Mouse (Mus musculus) NIH3T3 (cell line): ENCODE measurements around the gene Cops7a.
A peak's percentile ranks its signal among the peaks of the same experiment; 100 is the strongest.

Experiments
- DNase-seq: peaks from one replicate; pipeline ENCODE4 v3.0.0-alpha.2; 2012; ENCODE audit warnings: low read depth

Cops7a gene

GRCm38 (mm10) chr6:124958127-124958526 is 7.2 kb downstream of the Cops7a start:
- DNase-seq: no peak

GRCm38 (mm10) chr6:124955212-124955611 is 10.1 kb downstream of the Cops7a start:
- DNase-seq: no peak

- no peak for DNase-seq
Measured at GRCm38 (mm10) chr6:124953991-124954715, 11.2 kb downstream of the Cops7a start.

DNA sequence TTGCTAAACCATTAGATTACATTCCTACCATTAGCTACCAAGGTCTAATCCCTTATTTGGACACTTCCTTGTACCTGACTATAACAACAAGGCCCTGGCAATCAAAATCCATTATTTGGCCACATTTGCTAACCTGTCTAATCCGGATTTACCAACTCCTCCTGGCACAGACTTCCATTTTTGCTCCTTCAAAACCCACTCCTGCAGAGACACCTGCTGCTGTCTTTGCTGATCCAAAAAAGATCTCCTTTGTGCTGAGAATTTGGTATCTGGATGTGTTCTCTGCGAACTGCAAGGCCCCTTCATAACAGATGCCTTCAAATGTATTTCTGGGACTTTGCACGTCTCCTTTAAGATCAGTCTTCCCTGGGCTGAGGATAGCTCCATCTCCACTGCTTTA is 21.8 kb downstream of the Cops7a start:
- DNase-seq: no peak

GRCm38 (mm10) chr6:124941679-124942078 is 23.7 kb downstream of the Cops7a start:
- DNase-seq: no peak

GRCm38 (mm10) chr6:124938554-124938953 is 26.8 kb downstream of the Cops7a start:
- no peak for DNase-seq

DNA sequence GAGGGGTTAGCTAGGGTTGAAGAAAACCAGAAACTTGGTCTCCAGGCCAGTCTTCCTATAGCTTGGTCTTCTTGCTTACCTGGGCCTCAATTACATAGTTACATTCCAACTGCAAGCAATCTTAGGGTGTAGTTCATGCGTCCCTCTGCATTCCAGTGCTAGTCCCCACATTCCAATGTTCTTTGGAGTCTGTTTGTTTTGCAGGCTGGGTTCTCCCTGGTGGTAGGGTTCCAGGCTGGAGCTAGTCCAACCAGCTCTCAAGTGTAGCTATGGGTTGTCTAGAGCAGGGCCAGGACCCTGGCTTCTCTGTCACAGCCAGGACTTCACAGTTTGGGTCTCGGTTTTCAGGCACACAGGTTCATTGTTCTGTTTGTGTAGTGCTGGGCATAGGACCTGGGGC is 27.8 kb downstream of the Cops7a start:
- DNase-seq: no peak

DNA sequence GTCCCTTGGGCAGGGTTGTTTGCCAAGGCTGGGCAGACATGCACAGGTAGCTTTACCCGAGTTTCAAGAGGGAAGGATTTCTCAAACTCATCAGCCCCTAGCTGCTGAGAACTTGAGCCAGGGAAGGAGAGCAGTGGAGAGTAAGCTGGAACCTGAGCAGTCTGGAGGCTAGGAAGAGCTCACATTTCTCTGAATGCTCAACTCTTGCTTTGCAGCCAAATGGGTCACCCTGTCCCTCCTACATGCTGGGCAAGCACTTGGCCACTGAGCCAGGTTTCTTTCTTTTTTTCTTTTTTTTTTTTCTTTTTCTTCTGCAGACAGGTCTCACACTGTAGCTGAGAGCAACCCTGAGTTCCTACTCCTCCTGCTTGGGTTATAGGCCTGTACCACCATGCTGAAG is 28.7 kb downstream of the Cops7a start:
- DNase-seq: no peak

DNA sequence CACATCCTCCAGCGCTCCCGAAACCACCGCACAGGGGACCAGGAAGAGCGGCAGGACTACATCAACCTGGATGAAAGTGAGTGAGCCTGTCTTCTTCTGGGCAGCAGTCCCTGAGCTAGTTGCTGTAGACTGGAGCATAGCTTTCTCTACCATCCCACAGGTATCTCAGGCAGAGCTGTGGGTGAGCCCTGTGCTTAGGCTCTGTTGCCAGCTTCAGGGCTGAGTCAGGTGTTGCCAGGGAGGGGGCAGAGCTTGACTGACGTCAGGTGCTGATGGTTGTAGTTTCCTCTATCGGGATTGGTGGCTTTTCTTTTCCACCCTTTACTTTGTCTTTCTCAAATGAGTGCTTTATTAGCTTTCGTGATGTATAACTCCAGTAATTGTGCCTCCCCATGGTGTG is 30.7 kb downstream of the Cops7a start:
- no peak for DNase-seq

GRCm38 (mm10) chr6:124933127-124933526 is 32.2 kb downstream of the Cops7a start:
- DNase-seq: no peak

- no peak for DNase-seq
Measured at GRCm38 (mm10) chr6:124932314-124932695, 33.0 kb downstream of the Cops7a start.

GRCm38 (mm10) chr6:124931525-124932313 is 33.6 kb downstream of the Cops7a start:
- DNase-seq: peak; percentile 82

GRCm38 (mm10) chr6:124930754-124931524 is 34.4 kb downstream of the Cops7a start, which contains the start of gene Mlf2:
Mlf2 (plus strand) TSS chr6:124931386.
- peak; percentile 100 for DNase-seq

DNA sequence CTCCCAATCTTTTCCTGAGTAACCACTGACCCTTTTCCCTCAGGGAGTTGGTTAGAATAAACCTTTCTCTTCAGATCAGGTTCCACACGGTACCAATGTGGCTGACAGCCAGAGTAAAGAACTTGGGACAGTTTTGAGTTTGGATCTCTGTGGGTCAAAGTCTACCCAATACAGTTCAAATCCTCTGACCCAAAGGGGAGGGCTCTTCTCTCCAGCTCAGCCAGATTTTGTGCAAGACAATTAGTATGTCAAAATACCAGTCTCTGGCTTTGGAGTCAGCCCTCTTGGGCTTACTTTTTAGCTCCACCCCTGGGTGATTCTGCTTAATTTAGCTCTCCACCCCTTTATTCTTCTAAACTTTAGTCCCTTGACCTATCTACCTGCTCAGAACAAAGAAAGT is 35.1 kb downstream of the Cops7a start:
- peak; percentile 64 for DNase-seq

DNA sequence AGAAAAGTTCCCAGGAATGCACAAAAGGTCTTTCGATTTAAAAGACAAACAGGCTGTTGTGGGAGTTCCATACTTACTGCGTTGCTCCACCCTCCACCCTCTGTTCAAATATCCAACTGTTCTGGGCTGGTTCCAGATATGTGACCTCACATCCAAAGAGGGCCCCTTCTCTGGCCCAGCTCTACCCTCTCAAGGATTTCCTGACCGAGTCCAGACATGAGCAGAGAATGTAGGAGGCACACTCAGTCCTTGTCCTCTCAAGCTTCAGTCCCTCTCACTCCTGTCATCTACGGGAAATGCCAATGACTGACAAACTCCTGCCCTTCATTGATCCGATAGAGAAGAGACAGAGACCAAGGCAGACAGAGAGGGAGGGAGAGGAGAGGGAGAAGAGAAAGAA is 39.4 kb downstream of the Cops7a start:
- DNase-seq: peak; percentile 78

DNA sequence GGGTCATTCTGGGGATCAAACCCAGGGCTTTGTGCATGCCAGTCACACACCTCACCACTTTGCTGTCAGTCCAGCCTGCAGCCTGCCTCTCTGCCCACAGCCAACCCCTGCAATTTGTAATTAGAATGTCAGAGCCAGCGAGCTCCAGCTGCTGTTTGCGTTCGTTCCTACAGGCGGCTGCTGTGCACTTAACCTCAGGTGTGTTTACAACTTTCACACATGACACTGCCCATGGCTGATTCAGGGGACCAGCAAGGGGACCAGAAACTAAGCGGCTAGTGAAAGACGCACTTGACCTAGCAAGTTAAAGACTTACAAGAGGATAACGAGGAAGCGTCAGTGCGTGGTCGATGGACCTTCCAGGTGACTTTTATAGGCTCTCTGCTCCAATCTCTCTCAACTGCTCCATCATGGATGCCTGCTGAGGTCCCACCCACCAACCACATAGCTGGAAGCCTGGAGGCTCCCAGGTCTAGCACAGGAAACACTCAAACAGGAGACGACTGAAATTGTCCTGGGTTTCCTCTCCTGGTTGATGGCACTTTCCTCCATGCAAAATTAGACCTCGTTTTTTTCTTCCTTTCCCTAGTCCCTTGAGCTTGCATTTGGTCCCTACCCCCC is 40.1 kb downstream of the Cops7a start:
- no peak for DNase-seq

DNA sequence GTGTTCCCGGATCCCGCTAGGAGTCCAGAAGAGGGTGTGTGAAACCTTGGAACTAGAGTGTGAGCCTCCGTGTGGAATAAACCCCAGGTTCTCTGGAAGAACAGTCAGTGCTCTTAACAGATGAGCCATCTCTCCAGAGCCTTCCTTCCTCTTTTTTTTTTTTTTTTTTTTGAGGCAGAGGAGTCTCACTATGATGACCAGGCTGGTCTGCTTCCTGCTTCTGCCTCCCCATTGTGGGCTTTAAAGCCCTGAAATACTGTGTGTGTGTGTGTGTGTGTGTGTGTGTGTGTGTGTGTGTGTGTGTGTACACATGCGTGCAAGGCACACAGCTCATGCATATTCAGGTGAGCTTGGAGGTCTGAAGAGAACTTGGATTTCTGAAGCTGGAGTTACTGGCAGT is 43.8 kb downstream of the Cops7a start:
- no peak for DNase-seq

GRCm38 (mm10) chr6:124920318-124921085 is 44.8 kb downstream of the Cops7a start:
- DNase-seq: peak; percentile 37

DNA sequence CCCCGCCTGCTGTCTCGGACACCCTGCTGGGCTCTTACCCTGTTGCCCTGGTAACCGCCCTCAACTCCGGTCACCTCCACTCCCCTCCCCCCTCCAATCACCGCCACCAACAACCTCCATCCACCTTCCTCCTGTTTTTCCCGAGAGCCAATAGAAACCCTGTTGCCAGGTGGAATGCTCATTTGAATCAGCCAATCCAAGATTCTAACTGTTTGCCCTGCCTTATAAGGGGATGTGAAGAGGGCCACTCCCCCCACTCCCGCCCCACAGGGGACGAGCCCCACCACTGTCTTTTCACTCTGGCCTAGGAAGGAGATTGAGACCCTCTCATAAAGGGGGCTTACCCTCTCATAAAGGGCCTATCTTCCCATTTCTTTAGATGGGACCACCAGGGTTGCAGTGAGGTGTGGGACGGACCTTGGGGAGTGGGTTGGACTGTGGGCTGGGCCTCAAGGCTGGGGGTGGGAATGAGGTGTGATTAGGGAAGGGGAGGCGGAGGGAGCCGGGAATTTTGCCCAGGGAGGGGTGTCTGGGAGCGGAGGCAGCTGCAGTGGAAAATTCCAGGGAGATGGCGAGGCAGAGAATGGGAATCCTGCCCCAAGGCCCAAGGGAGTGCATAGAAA is 45.5 kb downstream of the Cops7a start, which contains the start of gene Ptms:
Ptms (minus strand) TSS at position 409 of the 623 bp plus-strand sequence.
- peak; percentile 99 for DNase-seq

- no peak for DNase-seq
Measured at GRCm38 (mm10) chr6:124918890-124919627, 46.3 kb downstream of the Cops7a start.
